Mouse (Mus musculus) gastrocnemius, adult 2 months (tissue): ENCODE measurements at regions not wholly inside any gene's neighbourhood (a gene's known extent, or its start where the extent isn't known, plus 50 kb on each side); places are given as distances from the start of the nearest gene placed in this dataset.

ENCODE experiments used
- DNase-seq: peaks from one replicate; pipeline ENCODE4 v3.0.0; 2022
- H3K27ac ChIP-seq: fragments of 200-600 bp; 2 replicates; pipeline ENCODE4 v1.8.1; 2022; ENCODE audit warnings: mild to moderate bottlenecking
- H3K4me3 ChIP-seq: fragments of 200-600 bp; 2 replicates; pipeline ENCODE4 v1.8.1; 2022; ENCODE audit warnings: mild to moderate bottlenecking, moderate library complexity
- CTCF ChIP-seq: fragments of 200-600 bp; IDR thresholded peaks from 2 replicates; pipeline ENCODE4 v1.8.1; 2022; ENCODE audit warnings: antibody characterized with exemption, mild to moderate bottlenecking, moderate library complexity
- intact Hi-C: fragments of 180-260 bp; cut with DNase I; formaldehyde crosslinking; loops from one replicate; pipeline ENCODE4 v1.15.1; 2025

DNA sequence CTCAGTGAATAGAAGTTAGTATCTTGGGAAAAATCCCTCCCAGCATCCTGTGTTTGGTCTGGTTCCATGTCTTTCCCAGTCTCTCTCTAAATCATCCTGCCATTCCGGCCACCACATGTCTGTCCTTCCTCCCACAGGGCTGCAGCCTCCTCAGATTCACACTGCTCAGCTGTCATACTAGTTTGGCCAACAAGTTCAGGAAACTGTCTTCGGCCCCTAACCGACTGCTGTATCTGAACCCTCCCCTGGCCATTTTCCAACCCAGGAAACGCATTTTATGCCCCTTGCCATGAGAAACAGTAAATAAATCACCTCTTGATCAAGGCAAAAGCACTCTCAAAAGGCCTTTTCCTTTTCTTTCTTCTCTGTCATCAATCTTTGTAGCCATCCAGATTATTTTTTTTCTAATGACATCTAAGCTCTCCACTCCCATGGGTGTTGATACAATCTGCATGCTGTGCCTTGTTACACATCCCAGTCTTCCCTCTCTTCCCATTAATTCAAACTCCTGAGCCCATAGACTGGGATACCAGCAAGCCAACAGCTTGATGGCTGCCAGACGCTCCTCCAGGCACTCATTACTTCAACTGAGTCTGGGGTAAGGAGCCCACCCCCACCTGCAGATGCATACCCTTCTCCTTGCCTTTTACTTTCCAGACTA is 467.3 kb upstream of the Adamts9 start:
- Histone ChIP-seq H3K4me3 (no peak overlapping the region), H3K27ac (no peak overlapping the region)
- no peak for DNase-seq
- intact Hi-C loops = no loop called here
- no peak for TF ChIP-seq CTCF

DNA sequence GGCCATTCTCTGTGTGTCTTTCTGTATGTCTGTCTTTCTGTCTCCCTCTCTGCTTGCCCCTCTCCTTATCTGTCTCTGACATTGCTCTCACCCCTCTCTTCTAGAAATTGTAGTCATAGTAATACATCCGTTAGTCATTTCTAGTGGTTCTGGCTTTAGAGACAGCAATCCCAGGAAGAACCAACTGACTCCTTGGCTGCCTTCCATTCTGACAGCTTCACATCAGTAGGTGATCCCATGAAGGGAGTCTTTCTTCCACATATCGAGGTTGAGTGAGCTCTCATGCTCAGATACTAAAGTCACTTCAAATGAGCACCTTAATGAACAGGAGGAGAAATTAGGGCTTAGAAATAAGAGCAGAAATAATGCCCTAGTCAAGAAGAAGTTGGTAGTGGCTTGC is 455.3 kb upstream of the Adamts9 start:
- Histone ChIP-seq H3K4me3 (no peak overlapping the region), H3K27ac (no peak overlapping the region)
- no peak for DNase-seq
- no peak for TF ChIP-seq CTCF
- intact Hi-C loops = no loop called here

DNA sequence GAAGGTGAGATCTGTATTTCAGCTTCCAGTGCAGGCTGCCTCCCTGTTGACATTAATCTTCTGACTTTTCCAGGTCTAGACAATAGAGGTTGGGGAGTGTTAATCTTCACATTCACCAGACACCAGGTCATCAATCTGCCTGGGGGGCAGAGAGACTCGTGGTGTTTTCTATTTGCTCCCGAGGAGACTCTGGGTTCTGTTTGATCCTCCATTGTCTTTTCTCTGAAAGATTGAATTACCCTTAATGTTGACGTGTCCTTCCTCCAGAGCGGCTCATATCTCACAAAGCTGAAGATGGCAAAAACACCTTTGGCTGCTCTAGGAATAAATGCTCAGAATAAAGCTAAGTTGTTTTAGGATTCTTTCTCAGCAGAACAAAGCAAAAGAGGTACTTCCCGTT is 453.8 kb upstream of the Adamts9 start:
- no peak for DNase-seq
- H3K4me3 ChIP-seq = no peak overlapping the region
- H3K27ac ChIP-seq = no peak overlapping the region
- TF ChIP-seq CTCF = no peak
- intact Hi-C loops = no loop called here

DNA sequence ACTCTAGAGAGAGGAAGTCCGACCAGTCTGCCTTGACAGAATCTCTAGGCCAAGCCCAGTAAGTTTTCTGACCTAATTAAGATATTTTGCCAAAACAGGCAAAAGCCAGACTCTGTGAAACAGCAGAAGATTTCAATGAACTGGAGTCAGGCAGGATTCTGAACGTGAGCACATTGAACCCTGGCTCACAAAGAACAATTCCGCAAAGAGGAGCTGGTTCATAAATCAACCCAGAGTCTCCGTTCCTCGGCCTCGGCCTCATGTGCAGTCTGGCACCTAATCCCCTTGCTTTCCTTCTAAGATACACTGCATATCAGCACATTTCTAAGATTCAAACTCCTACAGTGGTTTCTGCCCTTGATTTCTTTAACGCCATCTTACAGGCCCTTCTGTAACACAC is 452.7 kb upstream of the Adamts9 start:
- no peak for DNase-seq
- no peak for TF ChIP-seq CTCF
- intact Hi-C loops = no loop called here
- no peak overlapping the region for H3K27ac ChIP-seq
- no peak overlapping the region for H3K4me3 ChIP-seq

DNA sequence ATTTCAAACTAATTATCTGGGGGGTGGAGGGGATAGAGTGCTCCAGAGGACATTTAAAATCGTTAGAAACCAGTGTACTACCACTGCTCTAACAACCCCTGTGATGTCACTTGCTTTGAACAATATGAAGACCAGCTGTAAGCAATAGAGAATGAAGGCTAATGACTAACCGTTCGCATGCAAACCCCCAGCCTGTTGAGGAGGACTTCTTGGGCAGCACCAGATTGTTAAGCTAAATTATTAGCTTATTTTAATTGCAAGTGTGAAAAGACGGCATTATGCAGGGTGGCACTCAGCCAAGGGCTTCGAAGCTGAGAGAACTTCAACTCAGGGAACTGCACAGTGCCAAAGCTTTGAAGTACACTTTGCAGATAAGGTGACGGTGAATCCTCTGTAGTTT is 452.0 kb upstream of the Adamts9 start:
- no peak overlapping the region for H3K4me3 ChIP-seq
- DNase-seq = peak; percentile 25
- no peak overlapping the region for H3K27ac ChIP-seq
- intact Hi-C loops = no loop called here
- TF ChIP-seq CTCF = no peak

DNA sequence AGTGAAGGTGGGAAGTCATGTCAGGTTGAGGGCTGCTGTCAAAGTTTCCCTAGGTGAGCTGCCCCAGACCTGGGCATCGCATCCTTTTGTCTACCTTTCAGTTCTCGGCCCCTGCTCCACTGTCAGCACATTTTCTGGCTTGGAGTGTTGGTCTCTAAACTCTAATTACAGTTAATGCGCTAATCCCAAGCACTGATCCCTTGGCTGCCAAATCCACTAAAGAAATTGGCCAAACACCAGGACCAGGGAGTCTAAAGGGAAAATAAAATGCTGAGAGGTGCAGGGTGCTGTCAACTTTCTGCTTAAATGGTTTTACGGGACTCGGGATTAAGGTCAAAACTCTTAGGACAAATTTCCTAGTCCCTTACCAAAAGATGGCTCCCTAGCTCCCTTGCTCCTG is 450.3 kb upstream of the Adamts9 start:
- Histone ChIP-seq H3K4me3 (no peak overlapping the region), H3K27ac (no peak overlapping the region)
- no peak for TF ChIP-seq CTCF
- no peak for DNase-seq
- intact Hi-C loops = no loop called here

DNA sequence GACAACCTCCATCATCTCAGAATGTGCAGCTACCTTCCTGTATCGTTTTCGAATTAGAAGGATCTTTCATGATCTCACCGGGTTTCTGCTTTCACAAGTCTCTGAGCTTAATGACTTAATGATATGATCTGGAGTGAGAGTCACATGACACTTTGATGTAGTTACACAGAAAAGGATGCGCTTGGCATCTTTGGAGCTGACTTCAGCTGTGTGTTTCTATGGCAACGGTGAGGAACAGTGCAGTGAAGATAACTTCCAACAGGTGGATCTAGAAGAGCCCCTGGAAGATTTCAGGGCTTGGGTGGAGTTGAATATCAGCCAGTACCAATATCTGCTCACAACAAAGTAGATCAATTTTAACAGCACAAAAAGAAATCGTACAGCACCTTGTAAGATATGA is 449.1 kb upstream of the Adamts9 start:
- DNase-seq = no peak
- TF ChIP-seq CTCF = no peak
- Histone ChIP-seq H3K4me3 (no peak overlapping the region), H3K27ac (no peak overlapping the region)
- intact Hi-C loops = no loop called here

DNA sequence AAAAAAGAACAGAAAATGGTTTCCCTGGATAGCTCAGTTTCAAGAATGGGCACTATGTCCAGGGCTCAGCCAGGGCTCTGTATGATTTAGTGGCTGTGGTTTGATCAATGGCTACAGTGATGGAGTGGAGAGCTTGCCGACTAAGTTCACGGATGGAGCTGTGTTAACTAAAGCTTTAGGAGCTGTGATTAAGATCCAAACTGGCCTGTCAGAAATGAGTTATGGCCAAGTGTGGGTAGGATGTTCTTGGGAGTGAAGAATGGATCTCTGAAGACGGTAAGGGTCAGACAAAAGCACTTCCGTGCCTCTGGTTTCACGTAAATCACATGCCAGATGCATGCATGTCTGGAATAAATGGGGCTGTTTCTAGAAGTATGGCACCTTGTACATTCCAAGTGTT is 447.9 kb upstream of the Adamts9 start:
- Histone ChIP-seq H3K4me3 (no peak overlapping the region), H3K27ac (no peak overlapping the region)
- no peak for TF ChIP-seq CTCF
- DNase-seq = no peak
- intact Hi-C loops = no loop called here

DNA sequence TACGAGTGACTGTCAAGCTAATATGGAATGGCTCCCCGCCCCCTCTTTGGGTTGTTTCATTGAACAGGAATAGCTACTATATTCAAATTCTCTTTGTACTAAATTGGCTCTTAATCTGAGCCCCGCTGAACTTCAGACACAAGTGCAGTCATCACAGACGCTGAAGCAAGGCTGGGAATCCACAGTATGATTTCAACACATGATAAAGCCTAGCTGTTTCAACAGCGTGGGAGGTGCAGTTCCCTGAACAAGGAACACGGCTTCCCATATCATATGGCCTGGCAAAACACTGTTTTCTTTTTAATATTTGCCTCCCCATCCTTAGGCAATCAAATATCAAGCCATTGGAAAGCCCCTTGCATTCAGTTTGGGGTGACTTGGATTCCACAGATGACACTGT is 428.0 kb upstream of the Adamts9 start:
- TF ChIP-seq CTCF = no peak
- DNase-seq = no peak
- intact Hi-C loops = no loop called here
- no peak overlapping the region for H3K27ac ChIP-seq
- no peak overlapping the region for H3K4me3 ChIP-seq

DNA sequence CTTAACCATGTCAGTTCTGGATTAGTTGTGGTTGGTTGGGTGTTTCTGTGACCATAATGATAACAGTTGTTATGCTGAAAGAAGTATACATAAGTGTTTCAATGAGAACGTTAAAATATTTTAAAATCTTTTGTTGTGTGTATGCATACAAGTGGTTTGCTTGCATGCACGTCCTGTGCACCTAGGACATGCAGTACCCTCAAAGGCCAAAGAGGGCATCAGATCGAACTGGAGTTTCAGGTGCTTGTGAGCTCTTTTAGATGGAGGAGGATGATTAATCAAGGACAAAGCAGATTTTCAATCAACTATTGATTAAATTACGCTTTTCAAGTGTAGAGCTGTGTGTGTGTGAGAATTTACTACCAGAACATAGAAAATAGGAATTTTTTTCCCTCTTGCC is 420.6 kb upstream of the Adamts9 start:
- intact Hi-C loops = no loop called here
- TF ChIP-seq CTCF = peak; percentile 12; the same call in 1 of the 2 replicates
- H3K4me3 ChIP-seq = no peak overlapping the region
- DNase-seq = no peak
- no peak overlapping the region for H3K27ac ChIP-seq

DNA sequence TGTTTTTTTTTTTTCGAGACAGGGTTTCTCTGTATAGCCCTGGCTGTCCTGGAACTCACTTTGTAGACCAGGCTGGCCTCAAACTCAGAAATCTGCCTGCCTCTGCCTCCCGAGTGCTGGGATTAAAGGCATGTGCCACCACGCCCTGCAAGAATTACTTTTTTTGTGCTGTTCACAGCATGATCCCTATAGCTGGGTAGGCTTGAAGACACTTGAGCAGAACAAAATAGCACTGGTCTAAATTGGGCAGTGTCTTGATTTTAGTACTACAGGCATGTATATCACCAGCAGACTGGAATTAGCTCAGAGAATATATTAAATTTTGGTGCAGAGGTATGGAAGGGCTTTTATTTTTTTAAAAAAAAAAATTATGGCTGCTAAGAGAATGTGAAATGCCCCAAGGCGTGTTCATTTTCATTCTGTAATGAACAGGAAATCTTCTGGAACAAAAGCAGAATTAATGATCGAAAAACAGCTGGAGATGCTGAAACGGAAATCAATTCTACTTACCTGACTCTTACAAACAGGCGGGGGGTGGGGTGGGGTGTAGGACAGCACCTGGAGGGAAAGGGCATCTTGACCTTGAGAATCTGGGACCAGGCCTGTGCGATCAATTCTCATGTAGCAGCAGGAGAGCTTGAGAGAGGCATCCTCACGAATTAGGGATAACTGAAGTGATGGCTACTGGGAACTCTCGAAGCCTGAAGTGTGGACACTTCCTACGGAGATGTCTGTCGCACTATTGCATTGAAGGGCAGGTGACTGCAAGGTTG is 410.2 kb upstream of the Adamts9 start:
- Histone ChIP-seq H3K4me3 (no peak overlapping the region), H3K27ac (no peak overlapping the region)
- intact Hi-C loops = no loop called here
- TF ChIP-seq CTCF = no peak
- DNase-seq = no peak

DNA sequence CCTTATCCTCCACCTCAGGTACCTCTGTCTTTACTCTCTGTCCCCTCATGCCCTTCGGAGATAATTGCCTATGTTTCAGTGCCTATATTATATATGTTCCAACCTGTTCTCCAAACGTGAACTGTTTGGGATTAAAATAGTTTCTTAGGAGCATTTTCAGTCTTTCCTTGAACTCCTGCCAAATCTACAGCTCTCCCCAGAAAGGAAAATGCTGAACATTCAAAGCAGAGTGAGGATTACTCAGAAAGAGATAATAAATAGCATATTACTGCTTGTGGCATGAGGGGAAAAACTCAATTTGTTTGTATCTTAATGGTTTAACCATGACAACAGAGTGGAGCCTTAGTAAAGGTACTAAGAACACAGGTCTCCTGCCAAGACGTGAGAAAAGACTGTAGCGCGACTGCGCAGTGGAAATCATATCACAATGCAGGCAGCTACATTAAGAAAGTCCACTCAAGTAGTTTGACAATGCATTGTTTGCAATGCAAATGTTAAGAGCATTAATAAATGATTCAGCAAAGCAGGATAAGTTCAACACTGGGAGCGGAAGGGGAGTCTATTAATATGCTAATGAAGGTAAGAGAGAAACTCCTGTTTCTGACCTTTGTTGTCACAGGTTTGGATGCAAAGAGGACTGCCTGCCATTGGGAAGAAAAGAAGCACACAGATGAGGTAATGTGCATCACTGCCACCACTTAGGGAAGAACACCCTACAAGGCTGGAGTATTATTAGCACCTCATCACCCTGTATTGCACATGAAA is 406.8 kb upstream of the Adamts9 start:
- Histone ChIP-seq H3K27ac (no peak overlapping the region), H3K4me3 (no peak overlapping the region)
- DNase-seq = no peak
- TF ChIP-seq CTCF = no peak
- intact Hi-C loops = no loop called here

DNA sequence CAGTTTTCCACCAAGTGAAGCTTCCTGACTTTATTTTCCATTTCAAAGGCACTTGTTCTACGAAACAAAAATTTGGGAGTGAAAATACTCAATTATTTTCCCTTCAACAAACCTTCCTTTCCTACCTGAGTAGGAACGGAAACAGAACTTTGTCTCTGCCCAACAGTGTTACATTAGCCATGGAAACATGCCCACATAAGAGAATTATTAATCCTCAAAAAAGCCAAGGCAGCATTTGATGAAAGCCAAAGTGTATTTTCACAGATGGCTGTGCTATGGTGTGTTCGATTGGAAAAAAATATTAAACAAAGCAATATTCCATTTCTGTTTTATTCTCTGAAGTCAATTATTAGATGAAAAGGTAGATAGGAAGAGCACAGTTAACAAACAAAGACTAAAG is 404.8 kb upstream of the Adamts9 start:
- Histone ChIP-seq H3K27ac (no peak overlapping the region), H3K4me3 (no peak overlapping the region)
- intact Hi-C loops = no loop called here
- TF ChIP-seq CTCF = no peak
- DNase-seq = no peak
